Comparison of ENCODE assay signal across 8 mouse cellular contexts in the genomic region with DNA sequence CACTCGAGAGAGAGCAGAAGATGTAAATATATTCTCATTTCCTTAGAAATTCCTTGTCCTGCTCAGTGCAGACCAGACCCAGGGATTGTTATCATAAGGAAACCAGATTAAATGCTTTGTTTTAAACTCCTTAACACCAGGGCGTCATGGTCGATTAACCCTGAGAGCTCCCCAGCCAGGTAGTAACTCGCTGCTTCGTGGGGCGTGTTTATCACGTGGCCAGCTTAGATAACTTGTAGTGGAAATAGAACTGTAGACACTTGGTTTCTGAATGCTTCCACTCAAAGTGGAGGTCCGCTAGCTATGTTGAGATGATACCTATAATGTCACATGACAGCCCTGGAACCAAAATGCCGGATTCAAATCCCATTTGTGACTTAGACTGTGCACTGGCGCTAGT. TPM values are rescaled to one million over a fixed set of nuclear protein-coding genes. Genes with fewer than 3 reads are reported as not detected.
DNase-seq lines count a peak whose midpoint lies in the region; ATAC-seq and TF ChIP-seq lines count a peak whose summit lies in the region.

No protein-coding gene starts in this region.

- WGBS in lung, embryonic 14.5 days, result 53% methylated on average over 10 of the region's 10 CpGs
- WGBS in forebrain, postnatal 0 days, result 70% methylated on average over 10 of the region's 10 CpGs
- 73% methylated on average over 10 of the region's 10 CpGs for WGBS in limb, embryonic 12.5 days
- 54% methylated on average over 10 of the region's 10 CpGs for WGBS in stomach, embryonic 15.5 days

- H3K4me2 ChIP-seq in lung, embryonic 14.5 days, result peak overlapping the region; percentile 67
- H3K4me2 ChIP-seq in forebrain, postnatal 0 days (ENCODE audit: low read depth), result peak overlapping the region; percentile 70
- H3K4me2 ChIP-seq in limb, embryonic 12.5 days, result peak overlapping the region; percentile 90
- peak overlapping the region; percentile 77 for H3K4me2 ChIP-seq in stomach, embryonic 15.5 days

- H3K27me3 ChIP-seq in lung, embryonic 14.5 days (ENCODE audit: insufficient read depth, low read length), result no peaks in the 10 kb centered on the region
- H3K27me3 ChIP-seq in forebrain, postnatal 0 days (ENCODE audit: insufficient read depth, low read length), result no peaks in the 10 kb centered on the region
- H3K27me3 ChIP-seq in limb, embryonic 12.5 days, result no peaks in the 10 kb centered on the region
- no peaks in the 10 kb centered on the region for H3K27me3 ChIP-seq in stomach, embryonic 15.5 days (replicated peaks)

- no peak for TF ChIP-seq CTCF in lung, embryonic 14.5 days (IDR thresholded peaks at IDR 0.05; ENCODE audit: low read depth)
- no peak for TF ChIP-seq CTCF in forebrain, postnatal 0 days (IDR thresholded peaks at IDR 0.05; ENCODE audit: low read depth)

- peaks cover 28% of the 10 kb centered on the region for H3K36me3 ChIP-seq in lung, embryonic 14.5 days (ENCODE audit: insufficient read depth)
- H3K36me3 ChIP-seq in forebrain, postnatal 0 days (ENCODE audit: insufficient read depth), result peaks cover 18% of the 10 kb centered on the region
- peaks cover 41% of the 10 kb centered on the region for H3K36me3 ChIP-seq in limb, embryonic 12.5 days
- H3K36me3 ChIP-seq in stomach, embryonic 15.5 days, result no peaks in the 10 kb centered on the region

- no peak overlapping the region for H3K27ac ChIP-seq in lung, embryonic 14.5 days (ENCODE audit: low read depth)
- H3K27ac ChIP-seq in forebrain, postnatal 0 days (ENCODE audit: low read depth, low read length), result peak overlapping the region; percentile 24; the same call in 1 of the 2 replicates
- no peak overlapping the region for H3K27ac ChIP-seq in limb, embryonic 12.5 days
- H3K27ac ChIP-seq in stomach, embryonic 15.5 days, result no peak overlapping the region

- no peaks in the 10 kb centered on the region for H3K9me3 ChIP-seq in lung, embryonic 14.5 days (ENCODE audit: low read depth, low read length)
- H3K9me3 ChIP-seq in forebrain, postnatal 0 days (ENCODE audit: low read length), result no peaks in the 10 kb centered on the region
- H3K9me3 ChIP-seq in limb, embryonic 12.5 days, result 0 out of 2 replicates have a peak, but pooled peaks cover 3% of the 10 kb centered on the region
- no peaks in the 10 kb centered on the region for H3K9me3 ChIP-seq in stomach, embryonic 15.5 days

- no peak for ATAC-seq in lung, embryonic 14.5 days (ENCODE audit: insufficient read depth)
- no peak for ATAC-seq in forebrain, postnatal 0 days
- no peak for ATAC-seq in limb, embryonic 12.5 days (ENCODE audit: insufficient number of reproducible peaks, insufficient read depth, low FRiP score, low TSS enrichment, low read depth)
- no peak for ATAC-seq in stomach, embryonic 15.5 days (ENCODE audit: insufficient read depth, low FRiP score, low read depth)
- no peak for ATAC-seq in CD4-positive, CD25-positive, alpha-beta regulatory T cell, adult 4 months

- 0 out of 2 replicates have a peak, but pooled peaks cover 5% of the 10 kb centered on the region for H3K4me1 ChIP-seq in lung, embryonic 14.5 days (ENCODE audit: insufficient read depth)
- H3K4me1 ChIP-seq in forebrain, postnatal 0 days (ENCODE audit: insufficient read depth), result peaks cover 12% of the 10 kb centered on the region; the same call in 1 of the 2 replicates
- peaks cover 18% of the 10 kb centered on the region for H3K4me1 ChIP-seq in limb, embryonic 12.5 days (replicated peaks)
- 0 out of 2 replicates have a peak, but pooled peaks cover 8% of the 10 kb centered on the region for H3K4me1 ChIP-seq in stomach, embryonic 15.5 days

- no peak for DNase-seq in lung, embryonic 14.5 days
- DNase-seq in lung, postnatal 4 days, result no peak
- no peak for DNase-seq in forebrain, postnatal 0 days
- no peak for DNase-seq in gastrocnemius, postnatal 10 days
- no peak for DNase-seq in retina, embryonic 14.5 days (ENCODE audit: low spot score)

- peak overlapping the region; percentile 75 for H3K4me3 ChIP-seq in lung, embryonic 14.5 days (ENCODE audit: low read depth, low read length)
- H3K4me3 ChIP-seq in forebrain, postnatal 0 days (ENCODE audit: low read depth, low read length), result peak overlapping the region; percentile 88
- peak overlapping the region; percentile 76 for H3K4me3 ChIP-seq in limb, embryonic 12.5 days (replicated peaks)
- H3K4me3 ChIP-seq in stomach, embryonic 15.5 days (replicated peaks), result peak overlapping the region; percentile 76

- peak overlapping the region; percentile 70; the same call in 1 of the 2 replicates for H3K9ac ChIP-seq in lung, embryonic 14.5 days
- peak overlapping the region; percentile 84; the same call in 1 of the 2 replicates for H3K9ac ChIP-seq in forebrain, postnatal 0 days
- peak overlapping the region; percentile 80 for H3K9ac ChIP-seq in limb, embryonic 12.5 days (replicated peaks)
- H3K9ac ChIP-seq in stomach, embryonic 15.5 days, result no peak overlapping the region

RNA-seq across cellular contexts. Expression of a gene that starts 1.2 kb away (rescaled TPM):
- polyA plus RNA-seq in lung, embryonic 14.5 days (2014; fragmentation: Nextera tagmentation; extraction: Ambion mirVana), result 20.6 and 22.9 TPM in 2 replicates
- total RNA-seq in forebrain, postnatal 0 days (2014; rRNA removed), result 70.5 and 87.8 TPM in 2 replicates
- 45.3 and 52.5 TPM in 2 replicates for polyA plus RNA-seq in forebrain, postnatal 0 days (2015; fragmentation: Nextera tagmentation; extraction: Ambion mirVana)
- 28.1 and 29.3 TPM in 2 replicates for polyA plus RNA-seq in limb, embryonic 12.5 days (2016; fragmentation: Nextera tagmentation; extraction: Ambion mirVana)
- 25.5 and 30.3 TPM in 2 replicates for polyA plus RNA-seq in stomach, embryonic 15.5 days (2015; fragmentation: Nextera tagmentation; extraction: Ambion mirVana)
- 10 to 100 TPM; 11.1 to 15.7 TPM for total RNA-seq in gastrocnemius, postnatal 10 days (2021)
- 10 to 100 TPM; 52.3 to 82.7 TPM for polyA plus RNA-seq in CD4-positive, CD25-positive, alpha-beta regulatory T cell, adult 4 months (2017; shearing (Covaris generic))

RNA-seq across cellular contexts. Expression of a gene that starts 25.3 kb away (rescaled TPM):
- polyA plus RNA-seq in lung, embryonic 14.5 days (2014; fragmentation: Nextera tagmentation; extraction: Ambion mirVana), result 15.7 and 18.0 TPM in 2 replicates
- total RNA-seq in forebrain, postnatal 0 days (2014; rRNA removed), result 56.8 and 67.1 TPM in 2 replicates
- 29.4 and 36.3 TPM in 2 replicates for polyA plus RNA-seq in forebrain, postnatal 0 days (2015; fragmentation: Nextera tagmentation; extraction: Ambion mirVana)
- 34.1 and 34.4 TPM in 2 replicates for polyA plus RNA-seq in limb, embryonic 12.5 days (2016; fragmentation: Nextera tagmentation; extraction: Ambion mirVana)
- 9.2 and 9.3 TPM in 2 replicates for polyA plus RNA-seq in stomach, embryonic 15.5 days (2015; fragmentation: Nextera tagmentation; extraction: Ambion mirVana)
- total RNA-seq in gastrocnemius, postnatal 10 days (2021), result 1 to 10 TPM; 2.6 to 4.4 TPM
- polyA plus RNA-seq in CD4-positive, CD25-positive, alpha-beta regulatory T cell, adult 4 months (2017; shearing (Covaris generic)), result 1 to 10 TPM; 1.8 to 2.5 TPM

RNA-seq across cellular contexts. Expression of a gene that starts 45.2 kb away (rescaled TPM):
- 17.8 and 21.6 TPM in 2 replicates for polyA plus RNA-seq in lung, embryonic 14.5 days (2014; fragmentation: Nextera tagmentation; extraction: Ambion mirVana)
- 23.2 and 36.8 TPM in 2 replicates for total RNA-seq in forebrain, postnatal 0 days (2014; rRNA removed)
- 17.2 and 17.6 TPM in 2 replicates for polyA plus RNA-seq in forebrain, postnatal 0 days (2015; fragmentation: Nextera tagmentation; extraction: Ambion mirVana)
- polyA plus RNA-seq in limb, embryonic 12.5 days (2016; fragmentation: Nextera tagmentation; extraction: Ambion mirVana), result 22.8 and 25.6 TPM in 2 replicates
- 24.0 and 25.8 TPM in 2 replicates for polyA plus RNA-seq in stomach, embryonic 15.5 days (2015; fragmentation: Nextera tagmentation; extraction: Ambion mirVana)
- 10 to 100 TPM; 23.3 to 31.9 TPM for total RNA-seq in gastrocnemius, postnatal 10 days (2021)
- polyA plus RNA-seq in CD4-positive, CD25-positive, alpha-beta regulatory T cell, adult 4 months (2017; shearing (Covaris generic)), result 10 to 100 TPM; 31.4 to 39.1 TPM

RNA-seq across cellular contexts. Expression of a gene that starts 48.1 kb away (rescaled TPM):
- polyA plus RNA-seq in lung, embryonic 14.5 days (2014; fragmentation: Nextera tagmentation; extraction: Ambion mirVana), result not detected in 2 replicates
- 0.08 TPM in 1 of 2 replicates, not detected in the other for total RNA-seq in forebrain, postnatal 0 days (2014; rRNA removed)
- 0.09 and 0.10 TPM in 2 replicates for polyA plus RNA-seq in forebrain, postnatal 0 days (2015; fragmentation: Nextera tagmentation; extraction: Ambion mirVana)
- 0.12 and 0.13 TPM in 2 replicates for polyA plus RNA-seq in limb, embryonic 12.5 days (2016; fragmentation: Nextera tagmentation; extraction: Ambion mirVana)
- 0.05 and 0.12 TPM in 2 replicates for polyA plus RNA-seq in stomach, embryonic 15.5 days (2015; fragmentation: Nextera tagmentation; extraction: Ambion mirVana)
- total RNA-seq in gastrocnemius, postnatal 10 days (2021), result under 1 TPM in 1 of 2 experiments, not detected in 1; 0.18 TPM
- not detected for polyA plus RNA-seq in CD4-positive, CD25-positive, alpha-beta regulatory T cell, adult 4 months (2017; shearing (Covaris generic))
